Mouse (Mus musculus) layer of hippocampus, adult 9-11 months (tissue): ENCODE results near the gene Taf12.
"Not testable (repeated sequence)": the region's sequence is repeated elsewhere in the genome, so short reads cannot be mapped to it uniquely, and the experiment has no call there.

Experiments used
- DNase-seq: peaks from one replicate; pipeline ENCODE4 v3.0.0; 2022

The Taf12 gene

GRCm38 (mm10) chr4:132273166-132273565 lies 1.0 kb upstream of the Taf12 start:
- no peak for DNase-seq

DNA sequence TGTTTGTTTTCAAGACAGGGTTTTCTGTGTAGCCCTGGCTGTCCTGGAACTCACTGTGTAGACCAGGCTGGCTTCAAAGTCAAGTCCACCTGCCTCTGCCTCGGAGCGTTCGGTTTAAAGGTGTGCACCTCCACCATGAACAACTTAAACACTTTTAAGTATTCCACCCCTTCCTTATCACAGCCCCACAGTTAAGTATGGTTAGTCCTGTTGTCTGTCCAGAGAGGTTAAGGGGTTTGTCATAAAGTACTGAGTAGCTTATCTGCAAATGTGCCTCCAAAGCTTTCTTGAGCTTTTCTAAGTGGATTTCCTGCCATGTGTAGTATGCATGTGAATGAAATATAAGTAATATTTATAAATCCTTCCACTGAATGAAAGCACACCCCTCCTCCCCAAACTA lies 1.8 kb downstream of the Taf12 start:
- DNase-seq, result no peak

DNA sequence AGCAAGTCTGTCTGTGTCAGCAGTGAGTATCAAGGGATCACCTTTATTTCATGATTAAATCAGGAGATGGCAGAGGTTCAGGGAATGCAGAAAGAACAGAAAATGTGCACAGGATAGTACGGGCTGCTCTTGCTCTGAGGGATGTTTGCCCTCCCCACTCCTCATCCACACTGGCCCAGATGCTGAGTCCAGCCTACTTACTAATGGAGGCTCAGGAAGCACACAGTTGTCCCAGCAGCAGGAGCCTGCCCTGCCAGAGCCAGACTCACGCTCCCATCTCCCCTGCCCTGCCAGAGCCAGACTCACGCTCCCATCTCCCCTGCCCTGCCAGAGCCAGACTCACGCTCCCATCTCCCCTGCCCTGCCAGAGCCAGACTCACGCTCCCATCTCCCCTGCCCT lies 14.7 kb downstream of the Taf12 start:
- not testable (repeated sequence) for DNase-seq

- DNase-seq, result no peak
Observed at GRCm38 (mm10) chr4:132291056-132291455, 16.9 kb downstream of the Taf12 start.

- no peak for DNase-seq
Observed at GRCm38 (mm10) chr4:132291624-132292335, 17.6 kb downstream of the Taf12 start.

DNA sequence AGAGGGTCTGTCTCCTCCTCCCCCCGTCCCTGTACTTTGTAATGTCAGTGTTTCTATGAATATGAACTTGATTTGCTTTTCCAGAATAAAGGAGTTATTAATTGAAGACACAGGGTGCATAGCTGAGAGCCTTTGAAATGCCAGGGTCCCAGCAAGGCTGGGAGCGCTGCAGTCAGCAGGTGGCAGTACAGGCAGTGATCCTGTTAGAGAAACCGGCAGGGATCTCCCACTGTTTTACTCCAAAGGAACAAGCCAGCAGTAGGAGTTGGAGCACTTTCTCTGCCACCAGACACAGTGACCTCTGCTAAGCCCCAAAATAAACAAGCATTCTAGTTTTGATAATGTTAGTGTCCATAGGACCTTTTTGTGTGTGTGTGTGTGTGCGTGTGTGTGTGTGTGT lies 18.8 kb downstream of the Taf12 start:
- DNase-seq, result peak; percentile 34

- DNase-seq, result no peak
Observed at GRCm38 (mm10) chr4:132293682-132294240, 19.6 kb downstream of the Taf12 start.

DNA sequence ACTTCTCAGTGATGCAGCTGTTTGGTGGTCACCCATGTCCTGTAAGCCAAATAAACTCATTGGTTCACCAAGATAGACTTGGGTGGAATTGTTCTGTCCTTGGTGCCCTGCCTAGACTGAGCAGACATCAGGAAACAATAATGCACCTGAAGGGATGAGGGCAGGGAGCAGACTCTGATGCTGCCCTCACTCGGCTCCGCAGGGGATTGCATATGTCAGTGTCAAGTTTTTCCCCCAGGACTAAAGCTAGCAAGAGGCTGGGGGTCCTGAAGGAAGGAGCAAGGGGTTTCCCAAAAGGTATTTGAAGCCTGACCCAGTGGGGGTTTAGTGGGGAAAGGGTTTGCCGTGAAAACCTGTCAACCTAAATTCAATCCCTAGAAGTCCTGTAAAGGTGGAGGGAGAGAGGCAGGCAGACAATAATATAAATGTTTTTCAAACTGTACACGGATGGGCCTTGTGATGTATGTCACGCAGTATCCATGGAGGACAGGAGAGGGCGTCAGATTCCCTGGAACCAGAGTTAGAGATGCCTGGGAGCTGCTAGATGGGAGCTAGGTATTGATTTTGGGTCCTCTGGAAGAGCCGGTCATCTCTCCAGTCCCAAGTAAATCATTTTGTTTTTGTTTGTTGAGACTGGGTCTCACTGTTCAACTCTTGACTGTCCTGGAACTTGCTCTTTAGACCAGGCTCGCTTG lies 21.7 kb downstream of the Taf12 start:
- no peak for DNase-seq

DNA sequence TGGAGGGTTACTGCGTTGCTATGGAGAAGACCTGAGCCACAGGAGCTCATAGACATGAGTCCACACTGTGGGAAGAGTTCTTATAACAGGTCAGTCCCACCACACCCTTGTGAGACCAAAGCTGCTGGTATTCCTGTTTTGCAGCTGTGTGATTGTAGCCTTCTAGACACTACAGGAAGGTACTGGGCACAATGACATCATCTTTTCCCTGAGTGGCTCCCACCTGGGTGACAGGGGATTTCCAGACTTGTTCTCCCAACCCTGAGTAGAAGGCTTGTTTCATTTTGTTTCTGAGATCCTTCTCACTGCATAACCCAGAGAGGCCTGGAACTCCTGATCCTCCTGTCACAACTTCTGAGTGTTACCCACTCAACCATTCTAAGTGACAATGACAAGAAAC lies 25.7 kb downstream of the Taf12 start:
- no peak for DNase-seq

DNA sequence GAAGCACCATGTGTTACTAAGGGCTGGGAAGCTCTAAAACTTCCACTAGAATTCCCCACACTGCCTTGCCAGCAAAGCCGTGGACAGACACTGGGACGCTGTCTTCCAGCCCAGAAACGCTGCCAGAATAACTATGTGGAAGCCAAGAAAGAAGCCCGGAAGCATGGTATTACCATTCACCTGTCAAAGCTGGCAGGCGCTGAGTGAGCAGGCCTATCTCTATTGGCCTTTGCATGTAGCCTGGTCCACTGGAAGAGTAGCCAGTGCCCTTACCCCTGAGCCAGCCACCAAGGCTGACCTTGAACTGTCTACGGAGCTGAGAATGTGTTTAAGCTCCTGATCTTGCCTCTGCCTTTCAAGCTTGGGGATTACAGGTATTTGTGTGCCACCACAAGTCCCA lies 27.3 kb downstream of the Taf12 start:
- no peak for DNase-seq

- DNase-seq, result no peak
Observed at GRCm38 (mm10) chr4:132301965-132302938, 28.1 kb downstream of the Taf12 start.

DNA sequence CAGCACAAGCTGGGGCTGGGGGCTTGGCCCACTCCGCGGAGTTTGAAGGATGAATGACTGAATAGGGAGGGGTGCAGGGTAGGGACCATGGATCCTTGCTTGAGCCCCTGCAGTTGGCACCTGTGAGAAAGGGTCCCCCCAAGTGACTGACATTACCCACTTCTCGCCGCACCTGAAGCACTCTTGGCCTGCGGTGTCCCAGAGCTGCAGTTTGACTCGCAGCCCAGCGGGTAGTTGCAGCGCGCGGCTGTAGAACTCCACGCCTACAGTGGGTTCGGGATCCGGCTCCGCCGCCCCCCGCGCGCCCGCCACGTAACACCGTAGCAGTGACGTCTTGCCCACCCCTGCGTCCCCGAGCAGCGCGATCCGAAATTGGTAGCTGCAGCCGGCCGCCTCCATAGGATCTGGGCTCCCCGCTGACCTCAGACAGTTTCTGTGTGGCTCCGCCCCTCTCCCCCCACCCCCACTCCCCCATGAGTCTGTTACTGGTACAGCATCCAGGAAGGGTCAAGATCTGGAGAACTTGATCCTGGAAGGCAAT lies 28.8 kb downstream of the Taf12 start, which contains the start of gene Rab42:
TSS of gene Rab42 (minus strand) at position 447 of the 541 bp plus-strand sequence.
- peak; percentile 58 for DNase-seq

DNA sequence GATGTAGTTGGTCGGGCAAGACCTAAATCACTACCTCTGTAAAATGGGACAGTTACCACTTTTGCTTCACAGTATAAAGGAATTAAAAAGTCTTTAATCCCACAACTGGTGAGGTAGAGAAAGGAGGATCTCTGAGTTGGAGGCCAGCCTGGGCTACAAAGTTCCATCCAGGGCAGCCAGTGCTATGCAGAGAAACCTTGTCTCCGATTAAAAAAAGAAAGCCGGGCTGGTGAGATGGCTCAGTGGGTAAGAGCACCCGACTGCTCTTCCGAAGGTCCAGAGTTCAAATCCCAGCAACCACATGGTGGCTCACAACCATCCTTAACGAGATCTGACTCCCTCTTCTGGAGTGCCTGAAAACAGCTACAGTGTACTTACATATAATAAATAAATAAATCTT lies 29.3 kb downstream of the Taf12 start:
- not testable (repeated sequence) for DNase-seq

GRCm38 (mm10) chr4:132305276-132305675 lies 31.1 kb downstream of the Taf12 start:
- DNase-seq, result no peak

GRCm38 (mm10) chr4:132306004-132306403 lies 31.8 kb downstream of the Taf12 start:
- DNase-seq, result peak; percentile 26

DNA sequence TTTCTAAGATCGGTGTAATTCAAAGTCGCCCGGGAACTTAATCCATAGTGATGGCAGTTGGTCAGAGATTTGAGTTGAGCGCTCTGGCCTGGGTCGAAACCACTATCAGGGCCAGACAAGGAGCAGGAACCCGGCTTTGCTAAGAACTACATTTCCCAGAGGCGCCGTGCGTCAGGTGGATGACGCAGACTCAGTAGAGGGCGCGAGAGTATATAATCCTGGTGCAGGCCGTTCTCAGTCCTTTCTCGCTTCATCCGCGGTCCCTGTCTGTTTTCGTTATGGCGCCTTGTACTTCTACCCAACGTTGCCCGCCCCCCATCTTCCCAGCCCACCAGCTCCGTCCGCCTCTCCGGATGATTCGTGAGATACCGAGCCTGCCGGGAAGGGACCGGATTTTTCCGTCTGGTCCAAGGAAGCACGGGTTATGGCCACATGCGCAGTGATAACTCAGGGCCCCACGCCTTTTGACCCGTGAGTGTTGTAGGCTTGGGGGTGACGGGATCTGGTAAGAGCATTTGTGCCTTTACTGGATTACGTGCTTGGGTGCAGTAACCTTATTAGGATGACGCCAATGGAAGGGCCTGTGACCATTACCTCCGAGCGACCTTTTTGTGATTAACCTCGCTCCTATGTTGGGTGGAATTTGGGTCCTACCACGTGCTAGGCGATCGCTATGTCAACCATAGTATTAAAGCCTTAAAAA lies 34.4 kb downstream of the Taf12 start:
- DNase-seq, result peak; percentile 95

DNA sequence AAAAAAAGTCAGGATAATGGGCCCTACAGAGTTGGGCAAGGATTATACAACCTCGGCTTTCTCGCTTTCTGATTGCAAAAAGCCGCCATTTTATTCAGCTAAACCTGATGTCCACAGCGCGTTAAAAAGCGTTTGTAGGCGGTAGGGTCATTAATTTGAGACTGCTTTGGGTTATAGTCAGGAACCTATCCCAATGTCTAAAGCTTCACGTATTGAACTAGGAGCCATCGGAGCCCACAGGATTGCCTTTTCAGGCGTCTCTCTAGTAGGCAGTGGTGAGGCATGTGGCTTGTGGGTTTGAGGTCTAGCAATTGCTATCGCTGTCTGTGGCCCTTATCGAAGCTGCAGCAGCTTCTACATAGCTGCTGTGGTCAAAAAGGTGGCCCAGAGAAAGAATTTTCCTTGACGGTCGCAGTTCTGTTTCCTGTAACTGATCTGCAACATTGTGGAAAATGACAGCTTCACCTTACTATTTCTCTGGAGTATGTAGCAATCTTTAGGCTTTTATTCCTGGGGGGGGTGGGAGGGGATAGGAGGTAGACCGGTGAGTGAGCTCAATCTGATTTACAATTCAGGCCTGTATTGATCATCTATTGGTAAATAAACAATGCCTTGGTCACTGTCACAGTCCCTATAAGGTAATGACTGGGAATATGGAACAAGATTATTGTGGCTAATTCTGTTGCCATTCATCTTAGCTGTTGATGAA lies 35.1 kb downstream of the Taf12 start:
- DNase-seq, result no peak

- peak; percentile 48 for DNase-seq
Observed at GRCm38 (mm10) chr4:132309849-132310472, 35.8 kb downstream of the Taf12 start.

DNA sequence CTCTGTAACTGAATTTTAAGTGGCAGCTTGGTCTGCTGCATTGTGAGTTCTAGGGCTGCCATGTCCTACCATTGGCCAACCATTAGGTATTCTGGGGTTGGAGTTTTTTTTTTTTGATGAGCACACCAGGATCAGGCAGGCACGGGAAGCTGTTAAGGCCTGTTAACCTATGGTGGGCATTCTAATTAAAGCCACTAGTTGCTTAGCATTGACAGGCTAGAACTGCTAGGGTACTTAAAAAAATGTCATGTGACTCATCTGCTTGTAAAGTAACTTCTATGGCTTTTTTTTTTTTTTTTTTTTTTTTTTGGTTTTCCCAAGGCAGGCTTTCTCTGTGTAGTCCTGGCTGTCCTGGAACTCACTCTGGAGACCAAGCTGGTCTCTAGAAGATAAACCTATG lies 37.0 kb downstream of the Taf12 start:
- DNase-seq, result no peak

- DNase-seq, result no peak
Observed at GRCm38 (mm10) chr4:132311801-132312200, 37.6 kb downstream of the Taf12 start.

DNA sequence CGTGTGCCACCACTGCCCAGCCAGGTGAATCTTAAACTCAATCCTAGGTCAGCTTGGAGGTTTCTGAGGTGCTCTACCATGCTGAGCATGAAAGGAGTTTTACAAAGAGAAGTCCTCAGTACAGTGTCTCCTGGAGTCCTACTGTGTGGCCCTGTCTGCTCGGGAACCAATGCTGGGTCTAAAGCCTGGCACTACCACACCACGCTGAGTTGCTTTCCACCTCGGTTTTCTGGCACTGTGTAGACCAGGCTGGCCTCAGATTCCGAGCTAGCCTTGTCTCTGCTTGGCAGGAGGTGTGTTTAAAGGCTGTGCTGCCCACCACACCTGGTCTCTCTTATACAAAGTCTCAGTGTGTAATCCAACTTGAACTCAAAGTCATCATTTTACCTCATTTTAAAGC lies 38.5 kb downstream of the Taf12 start:
- DNase-seq, result no peak
